Mouse (Mus musculus) neural tube, embryonic 11.5 days (tissue): ENCODE measurements around the gene Ifit1bl2. TPM values are rescaled to one million over a fixed set of nuclear protein-coding genes. Genes with fewer than 3 reads are reported as not detected.
"Not testable (repeated sequence)": the region's sequence is repeated elsewhere in the genome, so short reads cannot be mapped to it uniquely, and the experiment has no call there.

Source experiments
- ATAC-seq: fragments of 200-750 bp; cut with Nextera tagmentation; 2 replicates; pipeline ENCODE4 v1.8.0; 2017; ENCODE audit warnings: moderate number of reproducible peaks, mild to moderate bottlenecking, moderate TSS enrichment, moderate library complexity; ENCODE audit not compliant: insufficient read depth, low FRiP score, low TSS enrichment
- DNase-seq: peaks from one replicate; pipeline ENCODE4 v3.0.0-alpha.2; 2015; ENCODE audit warnings: low spot score
- H3K27ac ChIP-seq: fragments of 300-500 bp; sonication (generic); 2 replicates; pipeline ENCODE4 v1.5.1; 2014; ENCODE audit warnings: low read depth, mild to moderate bottlenecking, low read length
- H3K27me3 ChIP-seq: fragments of 300-500 bp; sonication (generic); 2 replicates; pipeline ENCODE4 v1.6.1; 2014; ENCODE audit warnings: mild to moderate bottlenecking, low read length, mixed read lengths; ENCODE audit not compliant: control insufficient read depth, insufficient read depth
- H3K36me3 ChIP-seq: fragments of 300-500 bp; sonication (generic); 2 replicates; pipeline ENCODE4 v1.6.1; 2014; ENCODE audit warnings: mild to moderate bottlenecking, low read length, moderate library complexity, mixed read lengths; ENCODE audit not compliant: control insufficient read depth, insufficient read depth
- H3K4me1 ChIP-seq: fragments of 300-500 bp; sonication (generic); 2 replicates; pipeline ENCODE4 v1.6.1; 2014; ENCODE audit warnings: low read length, mixed read lengths; ENCODE audit not compliant: control insufficient read depth, insufficient read depth
- H3K4me2 ChIP-seq: fragments of 300-500 bp; sonication (generic); 2 replicates; pipeline ENCODE4 v1.6.1; 2014; ENCODE audit warnings: low read depth, mild to moderate bottlenecking, moderate library complexity
- H3K4me3 ChIP-seq: fragments of 300-500 bp; sonication (generic); 2 replicates; pipeline ENCODE4 v1.5.1; 2014; ENCODE audit warnings: low read depth, low read length
- H3K9ac ChIP-seq: fragments of 300-500 bp; sonication (generic); 2 replicates; pipeline ENCODE4 v1.6.1; 2014; ENCODE audit warnings: mild to moderate bottlenecking, low read length
- H3K9me3 ChIP-seq: fragments of 300-500 bp; sonication (generic); 2 replicates; pipeline ENCODE4 v1.6.1; 2016; ENCODE audit warnings: low read length; ENCODE audit not compliant: control insufficient read depth
- WGBS: fragments of 180-500 bp; shearing (Covaris S2); extraction: QIAGEN DNeasy Blood & Tissue Kit; methylation state at CpG from one replicate; pipeline ENCODE4 v1.1.7; 2014; 5-methylcytosine and 5-hydroxymethylcytosine counted together
- polyA plus RNA-seq: library from polyadenylated mRNA; unstranded; fragments of >200 nt; fragmentation: Nextera tagmentation; extraction: Ambion mirVana; gene quantifications from 2 replicates; pipeline ENCODE4 v1.2.1, GENCODE M21; 2014

The Ifit1bl2 gene
- polyA plus RNA-seq, 1 experiment from 2014 or later: not detected

GRCm38 (mm10) chr19:34624663-34625062 lies 15.9 kb downstream of the Ifit1bl2 start:
- H3K36me3 ChIP-seq: no peaks in the 10 kb centered on the region
- H3K27ac ChIP-seq: no peak overlapping the region
- no peaks in the 10 kb centered on the region for H3K27me3 ChIP-seq
- H3K9ac ChIP-seq: no peak overlapping the region
- H3K4me1 ChIP-seq: no peaks in the 10 kb centered on the region
- H3K4me2 ChIP-seq: no peak overlapping the region
- no peaks in the 10 kb centered on the region for H3K9me3 ChIP-seq
- DNase-seq (no peak), ATAC-seq (no peak)
- H3K4me3 ChIP-seq: no peak overlapping the region
- 82% methylated on average over 4 of the region's 4 CpGs for WGBS

GRCm38 (mm10) chr19:34623781-34624180 lies 16.8 kb downstream of the Ifit1bl2 start:
- no peak overlapping the region for H3K4me2 ChIP-seq
- no peaks in the 10 kb centered on the region for H3K27me3 ChIP-seq
- DNase-seq: no peak
- no peaks in the 10 kb centered on the region for H3K9me3 ChIP-seq
- H3K27ac ChIP-seq: no peak overlapping the region
- ATAC-seq: no peak
- H3K9ac ChIP-seq: no peak overlapping the region
- no peak overlapping the region for H3K4me3 ChIP-seq
- no peaks in the 10 kb centered on the region for H3K36me3 ChIP-seq
- H3K4me1 ChIP-seq: no peaks in the 10 kb centered on the region
- 91% methylated on average over 6 of the region's 6 CpGs for WGBS

GRCm38 (mm10) chr19:34620871-34621270 lies 19.7 kb downstream of the Ifit1bl2 start:
- Histone ChIP-seq H3K4me1 (no peaks in the 10 kb centered on the region), H3K36me3 (no peaks in the 10 kb centered on the region), H3K9ac (no peak overlapping the region), H3K27ac (no peak overlapping the region), H3K9me3 (no peaks in the 10 kb centered on the region), H3K4me2 (no peak overlapping the region), H3K4me3 (no peak overlapping the region), H3K27me3 (no peaks in the 10 kb centered on the region)
- WGBS: 93% methylated on average over 5 of the region's 5 CpGs
- no peak for DNase-seq
- no peak for ATAC-seq

GRCm38 (mm10) chr19:34612243-34613001 lies 28.1 kb downstream of the Ifit1bl2 start:
- not testable (repeated sequence) for H3K27ac ChIP-seq, ATAC-seq, H3K27me3 ChIP-seq, DNase-seq, H3K36me3 ChIP-seq, H3K4me2 ChIP-seq, H3K4me1 ChIP-seq, H3K9me3 ChIP-seq, H3K9ac ChIP-seq, H3K4me3 ChIP-seq
- 90% methylated on average over 5 of the region's 11 CpGs for WGBS

- not testable (repeated sequence) for ATAC-seq, H3K4me2 ChIP-seq
- 76% methylated on average over 3 of the region's 3 CpGs for WGBS
Observed at GRCm38 (mm10) chr19:34610118-34610517, 30.4 kb downstream of the Ifit1bl2 start.

GRCm38 (mm10) chr19:34607237-34608051 lies 33.1 kb downstream of the Ifit1bl2 start, which contains the start of gene Ifit3b:
Ifit3b (plus strand) TSS chr19:34607970.
- WGBS: 65% methylated on average over 4 of the region's 4 CpGs
- not testable (repeated sequence) for ATAC-seq

More at GRCm38 (mm10) chr19:34610118-34610517, 30.4 kb downstream of the Ifit1bl2 start:
- H3K36me3 ChIP-seq, DNase-seq, H3K9ac ChIP-seq, H3K27me3 ChIP-seq, H3K4me3 ChIP-seq, H3K27ac ChIP-seq, H3K9me3 ChIP-seq, H3K4me1 ChIP-seq: not testable (repeated sequence)

GRCm38 (mm10) chr19:34605472-34605871 lies 35.1 kb downstream of the Ifit1bl2 start:
- Histone ChIP-seq H3K9me3 (no peaks in the 10 kb centered on the region), H3K9ac (no peak overlapping the region), H3K4me3 (no peak overlapping the region), H3K27ac (no peak overlapping the region), H3K4me2 (no peak overlapping the region), H3K27me3 (no peaks in the 10 kb centered on the region), H3K36me3 (no peaks in the 10 kb centered on the region), H3K4me1 (no peaks in the 10 kb centered on the region)
- WGBS: 86% methylated on average over 3 of the region's 3 CpGs
- no peak for ATAC-seq
- no peak for DNase-seq

More at GRCm38 (mm10) chr19:34607237-34608051, 33.1 kb downstream of the Ifit1bl2 start, which contains the start of gene Ifit3b:
- not testable (repeated sequence) for H3K4me1 ChIP-seq, DNase-seq, H3K4me2 ChIP-seq, H3K36me3 ChIP-seq, H3K27me3 ChIP-seq, H3K27ac ChIP-seq, H3K4me3 ChIP-seq, H3K9me3 ChIP-seq, H3K9ac ChIP-seq

- not testable (repeated sequence) for H3K36me3 ChIP-seq, H3K9ac ChIP-seq, H3K9me3 ChIP-seq, H3K4me1 ChIP-seq, DNase-seq, H3K4me3 ChIP-seq, H3K4me2 ChIP-seq, ATAC-seq, H3K27me3 ChIP-seq, H3K27ac ChIP-seq
- WGBS: 46% methylated on average over 1 of the region's 1 CpGs
Observed at GRCm38 (mm10) chr19:34601888-34602287, 38.7 kb downstream of the Ifit1bl2 start, which contains the start of gene Ifit1bl1. Ifit1bl1 (minus strand) TSS chr19:34601956.
